Mouse (Mus musculus) Patski (cell line): Measurements from ENCODE around the gene Nexn. TPM values are rescaled to one million over a fixed set of nuclear protein-coding genes. Genes with fewer than 3 reads are reported as not detected.
"Not testable (repeated sequence)": the region's sequence is repeated elsewhere in the genome, so short reads cannot be mapped to it uniquely, and the experiment has no call there.

Source experiments
- ATAC-seq: fragments of 100-300 bp; one replicate; pipeline ENCODE4 v1.8.0; 2021
- CTCF ChIA-PET: fragments of 350-600 bp; sonication (Branson Sonifier 250); formaldehyde crosslinking; loops from one replicate; lab custom pipeline; 2022; ENCODE audit warnings: inconsistent platforms; lab: Charles Lee
- POLR2A ChIA-PET: fragments of 350-600 bp; sonication (Branson Sonifier 250); formaldehyde crosslinking; loops from one replicate; lab custom pipeline; 2022; ENCODE audit warnings: antibody characterized with exemption, inconsistent platforms; lab: Charles Lee
- DNase-seq: peaks from one replicate; pipeline ENCODE4 v3.0.0-alpha.2; 2011; ENCODE audit warnings: low read depth, low spot score
- H3K27me3 ChIP-seq: fragments of 371-371 bp; one replicate; pipeline ENCODE4 v1.5.1; 2021
- CTCF ChIP-seq: fragments of 100-300 bp; IDR thresholded peaks from one replicate; pipeline ENCODE4 v1.5.1; 2021
- in situ Hi-C: fragments of 300-500 bp; cut with MboI; formaldehyde crosslinking; loops from 3 replicates; pipeline ENCODE4 v1.11.1; 2018; ENCODE audit warnings: low pct_unique_long_range_greater_than_20kb, mixed read lengths
- polyA plus RNA-seq: library from polyadenylated mRNA; unstranded; gene quantifications from one replicate; pipeline ENCODE4 v1.2.3, GENCODE M21; 2021

Gene Nexn
- polyA plus RNA-seq: 20.6 TPM

GRCm38 (mm10) chr3:152266036-152266421, at the start of gene Nexn:
Gene Nexn, minus strand, starts transcription at chr3:152266350.
- ChIA-PET POLR2A (no interaction called here), CTCF (interaction anchor here (1.1 to 2.4 kb wide), 5 partner anchors 12 to 77 kb away, joined by 3 to 14 read pairs (median 5); no protein-coding TSS in a partner anchor)
- no peaks in the 10 kb centered on the region for H3K27me3 ChIP-seq
- DNase-seq (no peak), ATAC-seq (peak; percentile 33)
- no peak for TF ChIP-seq CTCF
- in situ Hi-C loops: no loop called here

- DNase-seq (peak; percentile 93), ATAC-seq (peak; percentile 100)
- in situ Hi-C loops: loop anchor here (10.0 kb wide), 1 partner anchor 201 kb away; no protein-coding TSS in a partner anchor
- ChIA-PET POLR2A (interaction anchor here (1.4 kb wide), 1 partner anchor 17 kb away, joined by 4 read pairs; no protein-coding TSS in a partner anchor), CTCF (interaction anchor here (0.6 to 2.3 kb wide), 38 partner anchors 11 to 441 kb away, joined by 3 to 78 read pairs (median 4); partner anchors contain the start of genes Nexn and Usp33)
- H3K27me3 ChIP-seq: no peaks in the 10 kb centered on the region
- TF ChIP-seq CTCF: peak; percentile 99
These were observed 49.5 kb upstream of the Nexn start for GRCm38 (mm10) chr3:152315613-152316012.

GRCm38 (mm10) chr3:152314666-152315065, 48.5 kb upstream of the Nexn start:
- H3K27me3 ChIP-seq, DNase-seq, ATAC-seq, POLR2A ChIA-PET: not testable (repeated sequence)
- CTCF ChIA-PET: interaction anchor here (0.7 to 2.3 kb wide), 34 partner anchors 10 to 442 kb away, joined by 3 to 78 read pairs (median 4); partner anchors contain the start of genes Nexn and Usp33
- in situ Hi-C loops: loop anchor here (10.0 kb wide), 1 partner anchor 200 kb away; no protein-coding TSS in a partner anchor

GRCm38 (mm10) chr3:152309250-152309645, 43.1 kb upstream of the Nexn start:
- DNase-seq (no peak), ATAC-seq (no peak)
- no peaks in the 10 kb centered on the region for H3K27me3 ChIP-seq
- ChIA-PET POLR2A (interaction anchor here (0.7 kb wide), 1 partner anchor 201 kb away, joined by 4 read pairs; no protein-coding TSS in a partner anchor), CTCF (interaction anchor here (1.0 to 2.1 kb wide), 11 partner anchors 10 to 413 kb away, joined by 3 to 7 read pairs (median 5); no protein-coding TSS in a partner anchor)
- in situ Hi-C loops: no loop called here
- no peak for TF ChIP-seq CTCF

- peak; percentile 99 for ATAC-seq
- in situ Hi-C loops: no loop called here
- ChIA-PET POLR2A (no interaction called here), CTCF (interaction anchor here (0.8 to 2.1 kb wide), 18 partner anchors 9 to 441 kb away, joined by 3 to 7 read pairs (median 4); no protein-coding TSS in a partner anchor)
- peak; percentile 71 for DNase-seq
- no peak for TF ChIP-seq CTCF
- no peaks in the 10 kb centered on the region for H3K27me3 ChIP-seq
These were observed 42.5 kb upstream of the Nexn start for GRCm38 (mm10) chr3:152308485-152309249.

GRCm38 (mm10) chr3:152305971-152306370, 39.8 kb upstream of the Nexn start:
- in situ Hi-C loops: no loop called here
- TF ChIP-seq CTCF: no peak
- CTCF ChIA-PET: interaction anchor here (1.0 to 6.1 kb wide), 11 partner anchors 8 to 195 kb away, joined by 3 to 35 read pairs (median 4); no protein-coding TSS in a partner anchor

GRCm38 (mm10) chr3:152305080-152305479, 38.9 kb upstream of the Nexn start:
- no peak for ATAC-seq
- in situ Hi-C loops: no loop called here
- CTCF ChIA-PET: interaction anchor here (1.0 to 6.1 kb wide), 8 partner anchors 10 to 194 kb away, joined by 3 to 35 read pairs (median 4); no protein-coding TSS in a partner anchor
- DNase-seq: no peak
- POLR2A ChIA-PET: no interaction called here
- no peaks in the 10 kb centered on the region for H3K27me3 ChIP-seq
- TF ChIP-seq CTCF: no peak

More at GRCm38 (mm10) chr3:152305971-152306370, 39.8 kb upstream of the Nexn start:
- H3K27me3 ChIP-seq: no peaks in the 10 kb centered on the region
- POLR2A ChIA-PET: no interaction called here
- DNase-seq (no peak), ATAC-seq (no peak)

- in situ Hi-C loops: no loop called here
- no peak for TF ChIP-seq CTCF
- ChIA-PET POLR2A (interaction anchor here (1.1 kb wide), 1 partner anchor 10 kb away, joined by 3 read pairs; no protein-coding TSS in a partner anchor), CTCF (interaction anchor here (1.4 to 6.1 kb wide), 6 partner anchors 11 to 193 kb away, joined by 4 to 35 read pairs (median 4); no protein-coding TSS in a partner anchor)
- ATAC-seq (no peak), DNase-seq (no peak)
- no peaks in the 10 kb centered on the region for H3K27me3 ChIP-seq
These were observed 38.1 kb upstream of the Nexn start for GRCm38 (mm10) chr3:152304093-152304815.

GRCm38 (mm10) chr3:152302991-152303390, 36.8 kb upstream of the Nexn start:
- no peak for DNase-seq
- POLR2A ChIA-PET: interaction anchor here (0.6 to 1.1 kb wide), 2 partner anchors 9 to 86 kb away, joined by 3 read pairs; no protein-coding TSS in a partner anchor
- CTCF ChIA-PET: interaction anchor here (1.1 to 6.1 kb wide), 6 partner anchors 10 to 43 kb away, joined by 3 to 35 read pairs (median 4); partner anchors contain the start of gene Nexn

More at GRCm38 (mm10) chr3:152302991-152303390, 36.8 kb upstream of the Nexn start:
- ATAC-seq: no peak
- H3K27me3 ChIP-seq: no peaks in the 10 kb centered on the region
- TF ChIP-seq CTCF: no peak
- in situ Hi-C loops: no loop called here
